Mouse (Mus musculus) hindlimb bud, embryonic 11.5 days (tissue): ENCODE data around the gene Ptbp3.

Source experiments
- DNase-seq: peaks from one replicate; pipeline ENCODE4 v3.0.0-alpha.2; 2012; ENCODE audit warnings: low read depth, low spot score; ENCODE audit errors: extremely low spot score

Ptbp3 gene

GRCm38 (mm10) chr4:59439960-59440359 lies 109.2 kb downstream of the Ptbp3 start:
- no peak for DNase-seq

- no peak for DNase-seq
These were observed 110.1 kb downstream of the Ptbp3 start for GRCm38 (mm10) chr4:59439041-59439440.

GRCm38 (mm10) chr4:59437990-59438854 lies 110.9 kb downstream of the Ptbp3 start, which contains the start of gene Susd1:
TSS of gene Susd1 (minus strand) at chr4:59438633.
- DNase-seq = no peak

- no peak for DNase-seq
These were observed 113.2 kb downstream of the Ptbp3 start for GRCm38 (mm10) chr4:59435951-59436350.

GRCm38 (mm10) chr4:59434039-59434438 lies 115.1 kb downstream of the Ptbp3 start:
- DNase-seq = no peak

GRCm38 (mm10) chr4:59429128-59429527 lies 120.0 kb downstream of the Ptbp3 start:
- DNase-seq = no peak

- no peak for DNase-seq
These were observed 122.7 kb downstream of the Ptbp3 start for GRCm38 (mm10) chr4:59426429-59426828.

- DNase-seq = no peak
These were observed 126.4 kb downstream of the Ptbp3 start for GRCm38 (mm10) chr4:59422808-59423207.

GRCm38 (mm10) chr4:59422025-59422783 lies 127.0 kb downstream of the Ptbp3 start:
- DNase-seq = no peak
